Mouse (Mus musculus) kidney, embryonic 16.5 days (tissue): ENCODE measurements around the gene Ikbke. TPM values are rescaled to one million over a fixed set of nuclear protein-coding genes. Genes with fewer than 3 reads are reported as not detected.

Source experiments
- ATAC-seq: fragments of 200-750 bp; cut with Nextera tagmentation; 2 replicates; pipeline ENCODE4 v1.8.0; 2017; ENCODE audit warnings: moderate TSS enrichment; ENCODE audit not compliant: low FRiP score, low TSS enrichment
- H3K27ac ChIP-seq: fragments of 300-500 bp; sonication (generic); 2 replicates; pipeline ENCODE4 v1.5.1; 2014; ENCODE audit warnings: low read length
- H3K27me3 ChIP-seq: fragments of 300-500 bp; sonication (generic); 2 replicates; pipeline ENCODE4 v1.6.1; 2014; ENCODE audit warnings: low read length, control low read depth, mixed read lengths; ENCODE audit not compliant: insufficient read depth
- H3K36me3 ChIP-seq: fragments of 300-500 bp; sonication (generic); 2 replicates; pipeline ENCODE4 v1.6.1; 2014; ENCODE audit warnings: low read length, control low read depth, mixed read lengths; ENCODE audit not compliant: insufficient read depth
- H3K4me1 ChIP-seq: fragments of 300-500 bp; sonication (generic); 2 replicates; pipeline ENCODE4 v1.6.1; 2014; ENCODE audit warnings: low read length, control low read depth, mixed read lengths; ENCODE audit not compliant: insufficient read depth
- H3K4me2 ChIP-seq: fragments of 300-500 bp; sonication (generic); replicated peaks from 2 replicates; pipeline ENCODE4 v1.6.1; 2014; ENCODE audit warnings: low read depth, low read length
- H3K4me3 ChIP-seq: fragments of 300-500 bp; sonication (generic); 2 replicates; pipeline ENCODE4 v1.5.1; 2014; ENCODE audit warnings: mild to moderate bottlenecking, low read length
- H3K9ac ChIP-seq: fragments of 300-500 bp; sonication (generic); replicated peaks from 2 replicates; pipeline ENCODE4 v1.6.1; 2014; ENCODE audit warnings: low read length
- H3K9me3 ChIP-seq: fragments of 300-500 bp; sonication (generic); 2 replicates; pipeline ENCODE4 v1.6.1; 2016; ENCODE audit warnings: low read length, control low read depth
- WGBS: fragments of 180-500 bp; shearing (Covaris S2); extraction: QIAGEN DNeasy Blood & Tissue Kit; methylation state at CpG from one replicate; pipeline ENCODE4 v1.1.7; 2014; 5-methylcytosine and 5-hydroxymethylcytosine counted together
- polyA plus RNA-seq: library from polyadenylated mRNA; unstranded; fragments of >200 nt; fragmentation: Nextera tagmentation; extraction: Ambion mirVana; gene quantifications from 2 replicates; pipeline ENCODE4 v1.2.1, GENCODE M21; 2015

Gene Ikbke
- polyA plus RNA-seq, 1 experiment from 2014 or later, result 4.8 TPM

GRCm38 (mm10) chr1:131245089-131245856, 34.1 kb downstream of the Ikbke start, which contains the start of gene Rassf5:
TSS of gene Rassf5 (minus strand) at chr1:131245258.
- Histone ChIP-seq H3K9ac (peak within 1 kb of the TSS; percentile 76), H3K4me1 (peaks cover 29% of the 10 kb centered on the region), H3K4me3 (peak within 1 kb of the TSS; percentile 73), H3K36me3 (no peaks in the 10 kb centered on the region), H3K4me2 (peak within 1 kb of the TSS; percentile 98), H3K27ac (no peak within 1 kb of the TSS), H3K27me3 (peaks cover 20% of the 10 kb centered on the region), H3K9me3 (no peaks in the 10 kb centered on the region)
- WGBS, result under 1% methylated on average over 52 of the region's 60 CpGs
- ATAC-seq, result peak; percentile 60

GRCm38 (mm10) chr1:131244536-131245088, 34.8 kb downstream of the Ikbke start:
- Histone ChIP-seq H3K27ac (no peak overlapping the region), H3K9ac (peak overlapping the region; percentile 76), H3K4me1 (peaks cover 31% of the 10 kb centered on the region), H3K4me2 (peak overlapping the region; percentile 98), H3K4me3 (peak overlapping the region; percentile 73), H3K9me3 (no peaks in the 10 kb centered on the region), H3K36me3 (no peaks in the 10 kb centered on the region), H3K27me3 (peaks cover 20% of the 10 kb centered on the region)
- peak; percentile 7; the same call in 1 of the 2 replicates for ATAC-seq
- WGBS, result under 1% methylated on average over 57 of the region's 57 CpGs

DNA sequence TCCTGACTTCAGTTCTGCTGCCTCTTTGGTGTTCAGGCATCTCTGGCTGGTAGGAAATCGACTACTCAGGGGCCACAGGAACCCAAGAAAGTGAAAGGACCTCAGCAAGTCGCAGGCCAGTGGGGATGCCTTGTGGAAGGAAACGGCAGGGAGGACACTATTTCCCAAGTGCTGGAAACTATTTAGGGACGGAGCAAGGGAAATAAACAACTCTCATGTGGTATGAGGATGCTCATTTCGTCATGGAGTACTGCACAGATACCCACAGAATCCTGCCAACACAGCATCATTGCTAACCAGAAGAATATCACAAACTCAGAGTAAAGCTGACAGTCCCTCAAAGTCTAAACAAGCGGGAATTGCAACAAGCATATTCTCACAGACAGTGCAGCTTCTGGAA, 36.5 kb downstream of the Ikbke start:
- Histone ChIP-seq H3K27ac (no peak overlapping the region), H3K4me3 (no peak overlapping the region), H3K9ac (no peak overlapping the region), H3K36me3 (no peaks in the 10 kb centered on the region), H3K4me1 (peaks cover 41% of the 10 kb centered on the region), H3K27me3 (peaks cover 20% of the 10 kb centered on the region), H3K9me3 (no peaks in the 10 kb centered on the region), H3K4me2 (peak overlapping the region; percentile 8; the same call in 1 of the 2 replicates)
- WGBS, result 45% methylated on average over 6 of the region's 6 CpGs
- ATAC-seq, result no peak

DNA sequence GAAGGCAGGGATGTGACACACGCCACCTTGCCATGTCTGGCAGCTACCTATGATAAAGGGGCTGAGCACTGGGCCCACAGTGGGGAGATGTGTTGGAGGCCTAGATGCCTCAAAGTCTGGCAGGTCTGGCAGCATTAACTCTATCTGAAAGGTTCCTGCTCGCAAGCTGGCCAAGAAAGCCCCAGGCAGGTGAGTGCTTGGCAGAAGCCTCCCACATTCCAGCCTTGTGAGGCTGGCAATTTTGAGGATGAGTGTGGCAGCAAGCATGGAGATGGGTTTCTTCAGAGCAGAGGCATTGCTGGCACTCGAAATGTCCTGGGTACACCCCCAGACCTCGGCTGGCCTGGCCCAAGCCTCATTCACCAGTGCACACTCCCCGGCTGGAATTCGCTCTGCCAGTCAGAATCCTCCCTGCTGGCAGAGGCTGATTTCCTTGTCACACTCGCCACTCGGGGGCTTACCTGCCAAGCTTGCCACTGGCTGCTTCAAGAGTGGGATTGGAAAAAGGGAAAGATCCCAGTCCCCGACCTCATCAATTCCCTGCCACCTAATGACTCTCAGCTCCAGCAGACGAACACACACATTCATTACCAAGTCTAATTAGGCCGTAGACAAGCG, 39.7 kb downstream of the Ikbke start:
- no peak overlapping the region for H3K4me3 ChIP-seq
- no peak overlapping the region for H3K4me2 ChIP-seq
- peaks cover 20% of the 10 kb centered on the region for H3K27me3 ChIP-seq
- no peak overlapping the region for H3K27ac ChIP-seq
- H3K4me1 ChIP-seq, result peaks cover 34% of the 10 kb centered on the region
- H3K36me3 ChIP-seq, result no peaks in the 10 kb centered on the region
- 66% methylated on average over 12 of the region's 12 CpGs for WGBS
- ATAC-seq, result no peak
- H3K9me3 ChIP-seq, result no peaks in the 10 kb centered on the region
- 0 out of 2 replicates have a peak overlapping the region, but pooled peaks have one; percentile 6 for H3K9ac ChIP-seq

GRCm38 (mm10) chr1:131238931-131239381, 40.5 kb downstream of the Ikbke start:
- no peak overlapping the region for H3K4me2 ChIP-seq
- no peak overlapping the region for H3K4me3 ChIP-seq
- peaks cover 30% of the 10 kb centered on the region for H3K4me1 ChIP-seq
- H3K9ac ChIP-seq, result no peak overlapping the region
- no peak overlapping the region for H3K27ac ChIP-seq
- peaks cover 15% of the 10 kb centered on the region for H3K27me3 ChIP-seq
- WGBS, result 51% methylated on average over 8 of the region's 8 CpGs
- no peaks in the 10 kb centered on the region for H3K36me3 ChIP-seq
- no peaks in the 10 kb centered on the region for H3K9me3 ChIP-seq
- ATAC-seq, result peak; percentile 50; the same call in 1 of the 2 replicates

- WGBS, result 40% methylated on average over 7 of the region's 7 CpGs
- H3K27me3 ChIP-seq, result no peaks in the 10 kb centered on the region; the same call in 1 of the 2 replicates
- H3K27ac ChIP-seq, result no peak overlapping the region
- no peaks in the 10 kb centered on the region for H3K9me3 ChIP-seq
- H3K4me3 ChIP-seq, result no peak overlapping the region
- H3K4me1 ChIP-seq, result peaks cover 19% of the 10 kb centered on the region
- ATAC-seq, result no peak
- no peaks in the 10 kb centered on the region for H3K36me3 ChIP-seq
- H3K4me2 ChIP-seq, result no peak overlapping the region
- H3K9ac ChIP-seq, result no peak overlapping the region
Measured at GRCm38 (mm10) chr1:131236077-131236476, 43.3 kb downstream of the Ikbke start.

GRCm38 (mm10) chr1:131233527-131233926, 45.9 kb downstream of the Ikbke start:
- no peaks in the 10 kb centered on the region for H3K36me3 ChIP-seq
- H3K9ac ChIP-seq, result no peak overlapping the region
- peaks cover 12% of the 10 kb centered on the region for H3K4me1 ChIP-seq
- no peaks in the 10 kb centered on the region for H3K9me3 ChIP-seq
- H3K4me2 ChIP-seq, result no peak overlapping the region
- no peak overlapping the region for H3K27ac ChIP-seq
- no peak for ATAC-seq
- H3K4me3 ChIP-seq, result no peak overlapping the region
- WGBS, result 74% methylated on average over 12 of the region's 12 CpGs
- no peaks in the 10 kb centered on the region; the same call in 1 of the 2 replicates for H3K27me3 ChIP-seq

- 81% methylated on average over 5 of the region's 5 CpGs for WGBS
- Histone ChIP-seq H3K4me2 (no peak overlapping the region), H3K4me1 (peaks cover 7% of the 10 kb centered on the region), H3K36me3 (no peaks in the 10 kb centered on the region), H3K9me3 (no peaks in the 10 kb centered on the region), H3K4me3 (no peak overlapping the region), H3K9ac (no peak overlapping the region), H3K27ac (no peak overlapping the region), H3K27me3 (no peaks in the 10 kb centered on the region; the same call in 1 of the 2 replicates)
- ATAC-seq, result no peak
Measured at GRCm38 (mm10) chr1:131228659-131229058, 50.7 kb downstream of the Ikbke start.

DNA sequence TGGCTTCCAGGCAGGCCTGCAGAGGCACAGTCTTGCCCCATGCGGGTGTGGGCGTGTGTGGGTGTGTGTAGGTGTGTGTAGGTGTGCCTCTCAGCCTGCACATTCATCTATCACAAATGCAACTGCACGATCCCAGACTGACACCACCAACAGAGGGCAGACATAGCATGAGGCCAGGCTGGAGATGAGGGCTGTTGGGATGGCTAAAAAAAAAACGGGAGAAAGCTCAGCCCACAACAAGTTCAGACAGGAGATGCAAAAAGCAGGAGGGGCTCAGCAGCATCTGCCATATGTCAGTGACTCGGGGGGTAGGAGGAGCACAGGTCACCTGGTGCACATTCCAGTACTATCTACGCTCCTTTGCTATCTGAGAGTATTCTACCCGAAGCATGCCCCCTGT, 51.2 kb downstream of the Ikbke start:
- no peak for ATAC-seq
- WGBS, result 43% methylated on average over 7 of the region's 7 CpGs
- Histone ChIP-seq H3K4me1 (peaks cover 7% of the 10 kb centered on the region), H3K27me3 (no peaks in the 10 kb centered on the region), H3K4me2 (no peak overlapping the region), H3K27ac (no peak overlapping the region), H3K9me3 (no peaks in the 10 kb centered on the region), H3K36me3 (no peaks in the 10 kb centered on the region), H3K4me3 (no peak overlapping the region), H3K9ac (no peak overlapping the region)
